Mouse (Mus musculus): ENCODE data around the gene Gm39115.

The Gm39115 gene

DNA sequence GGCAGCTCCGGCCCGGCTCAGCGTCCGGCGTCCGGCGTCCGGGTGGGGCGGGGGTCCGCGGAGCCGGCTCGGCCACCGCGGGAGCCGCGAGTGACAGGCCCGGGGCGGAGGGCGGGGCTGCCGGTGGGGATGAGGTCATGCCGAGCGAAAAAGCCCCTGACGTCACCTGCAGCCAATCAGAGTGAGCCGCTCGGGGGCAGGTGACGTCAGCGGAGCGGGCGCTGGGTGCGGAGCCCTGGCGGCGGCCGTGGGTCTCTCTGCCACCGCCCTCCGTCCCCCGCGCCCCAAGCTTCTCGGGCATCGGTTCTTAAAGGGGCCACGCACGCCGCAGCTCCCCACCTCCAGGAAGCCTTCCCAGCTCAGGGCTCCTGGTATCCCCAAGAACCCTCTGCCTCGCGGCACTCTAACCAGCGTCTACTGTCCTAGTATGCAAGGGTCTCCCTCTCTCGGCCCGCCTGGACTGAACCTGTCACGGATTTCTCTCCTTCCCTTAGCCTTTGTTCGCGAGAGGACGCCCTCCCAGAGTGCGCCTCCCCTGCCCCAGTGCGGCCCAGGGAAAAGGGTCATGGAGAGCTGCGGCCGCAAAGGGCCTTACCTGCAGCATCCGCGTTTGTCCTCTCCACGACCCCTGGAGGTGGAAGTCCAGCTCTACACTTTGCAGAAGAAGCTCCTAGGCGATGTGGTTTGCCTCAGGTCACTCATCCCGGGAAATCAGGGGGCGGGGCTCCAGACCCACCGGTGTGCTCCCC is 40.5 kb downstream of the Gm39115 start, which contains the start of gene Dusp8:
TSS of gene Dusp8 (minus strand) at position 661 of the 749 bp plus-strand sequence.
- DNase-seq (ENCODE audit: low spot score): peak; percentile 89

DNA sequence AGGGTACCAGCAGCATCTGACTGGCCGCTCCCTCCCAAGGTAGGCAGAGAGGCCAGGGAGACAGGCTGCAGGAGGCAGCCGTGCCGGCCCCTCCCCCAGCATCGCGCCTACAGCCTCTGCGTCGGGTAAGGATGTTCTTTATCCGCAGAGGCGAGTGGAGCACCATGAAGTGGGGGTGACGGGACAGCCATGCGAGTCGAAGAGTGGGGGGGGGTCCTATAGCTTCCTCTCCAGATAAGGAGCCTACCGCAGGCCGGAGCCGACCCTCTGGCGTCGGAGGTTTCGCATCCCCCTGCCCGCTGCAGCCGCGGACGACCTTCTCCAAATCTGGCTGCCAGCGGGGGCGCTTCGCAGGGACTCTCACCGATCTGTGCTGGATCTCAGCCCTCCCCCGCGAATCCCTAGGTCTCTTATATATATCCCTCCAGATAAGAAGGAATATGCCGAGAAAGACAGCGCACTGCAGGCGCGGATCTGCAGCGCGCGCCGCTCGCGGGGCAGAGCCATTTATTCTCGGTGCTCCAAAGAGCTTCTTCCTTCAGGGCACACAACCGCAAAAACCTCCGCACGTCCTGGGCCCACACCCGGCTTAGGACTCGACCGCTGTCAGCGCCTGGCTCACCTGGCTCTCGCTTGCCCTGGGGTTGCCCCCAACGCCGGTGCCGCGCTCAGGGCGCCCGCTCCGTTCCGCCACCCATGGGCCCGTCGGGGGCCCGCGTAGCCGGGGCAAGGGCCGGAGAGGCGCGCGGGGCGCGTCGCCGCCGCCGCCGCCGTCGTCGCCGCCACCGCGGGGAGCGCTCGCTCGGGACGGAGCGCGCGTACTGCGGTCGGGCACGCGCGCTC is 41.3 kb downstream of the Gm39115 start:
- no peak for DNase-seq (ENCODE audit: low spot score)

DNA sequence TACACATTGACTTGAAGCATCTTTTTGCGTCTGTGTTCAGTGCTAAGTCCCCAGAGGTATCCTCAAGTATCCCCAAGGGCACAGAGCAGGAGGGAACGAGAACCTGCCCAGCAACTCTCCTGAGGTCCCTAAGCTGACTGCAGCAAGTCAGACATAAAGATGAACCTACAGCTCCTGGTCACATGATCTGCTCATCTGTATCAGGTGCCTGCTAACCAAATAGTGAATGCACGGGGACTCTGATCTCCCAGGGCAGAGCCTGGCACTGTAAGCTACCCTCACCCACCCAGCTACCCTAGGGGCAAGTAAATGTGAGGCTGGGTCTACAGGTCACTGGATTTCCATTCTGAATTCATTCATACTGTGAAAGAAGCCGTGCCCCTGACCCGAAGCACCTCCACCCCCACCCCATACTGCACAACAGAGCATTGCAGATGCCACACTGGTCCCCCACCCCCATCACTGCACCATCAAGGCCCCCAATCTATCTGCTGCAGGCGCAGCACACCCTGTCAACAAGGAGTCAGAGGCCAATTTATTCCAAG is 42.1 kb downstream of the Gm39115 start:
- DNase-seq (ENCODE audit: low spot score): no peak

DNA sequence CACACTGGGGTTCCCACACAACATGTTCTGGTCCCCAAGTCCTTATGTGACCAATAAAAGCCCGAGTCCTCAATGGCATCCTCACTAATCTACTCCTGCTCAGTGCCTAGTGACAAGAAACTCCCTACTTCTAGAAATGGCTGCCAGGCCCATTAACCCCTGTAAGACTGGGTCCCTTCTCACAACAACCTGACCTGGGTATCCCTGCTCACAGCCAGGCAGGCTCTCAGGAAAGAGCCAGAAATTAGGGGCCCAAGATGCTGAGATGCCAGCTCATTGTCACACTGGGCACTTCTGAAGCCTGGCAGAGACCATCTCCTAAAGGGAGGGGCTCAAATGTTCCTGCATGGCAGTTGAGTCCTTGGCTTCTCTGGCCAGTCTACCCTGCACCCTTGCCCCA is 42.8 kb downstream of the Gm39115 start:
- no peak for DNase-seq (ENCODE audit: low spot score)

DNA sequence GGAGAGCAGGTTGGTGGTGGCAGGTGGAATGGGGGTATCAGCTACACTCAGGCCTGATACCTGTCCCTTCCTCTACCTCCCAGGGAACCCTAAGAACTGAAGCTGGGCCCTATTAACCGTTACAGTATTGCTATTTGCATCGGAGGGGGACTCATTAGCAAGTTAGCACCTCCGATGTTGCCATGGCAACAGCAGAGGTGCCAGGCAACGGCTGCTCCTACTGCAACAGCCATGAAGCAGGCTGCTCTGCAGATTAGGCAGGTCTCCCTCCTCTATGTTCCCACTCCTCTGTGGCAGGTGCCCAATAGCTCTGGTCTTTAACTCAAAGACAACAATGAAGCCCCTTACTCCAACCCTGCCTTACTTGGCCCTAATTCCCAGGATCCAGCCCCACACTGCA is 44.0 kb downstream of the Gm39115 start:
- no peak for DNase-seq (ENCODE audit: low spot score)

DNA sequence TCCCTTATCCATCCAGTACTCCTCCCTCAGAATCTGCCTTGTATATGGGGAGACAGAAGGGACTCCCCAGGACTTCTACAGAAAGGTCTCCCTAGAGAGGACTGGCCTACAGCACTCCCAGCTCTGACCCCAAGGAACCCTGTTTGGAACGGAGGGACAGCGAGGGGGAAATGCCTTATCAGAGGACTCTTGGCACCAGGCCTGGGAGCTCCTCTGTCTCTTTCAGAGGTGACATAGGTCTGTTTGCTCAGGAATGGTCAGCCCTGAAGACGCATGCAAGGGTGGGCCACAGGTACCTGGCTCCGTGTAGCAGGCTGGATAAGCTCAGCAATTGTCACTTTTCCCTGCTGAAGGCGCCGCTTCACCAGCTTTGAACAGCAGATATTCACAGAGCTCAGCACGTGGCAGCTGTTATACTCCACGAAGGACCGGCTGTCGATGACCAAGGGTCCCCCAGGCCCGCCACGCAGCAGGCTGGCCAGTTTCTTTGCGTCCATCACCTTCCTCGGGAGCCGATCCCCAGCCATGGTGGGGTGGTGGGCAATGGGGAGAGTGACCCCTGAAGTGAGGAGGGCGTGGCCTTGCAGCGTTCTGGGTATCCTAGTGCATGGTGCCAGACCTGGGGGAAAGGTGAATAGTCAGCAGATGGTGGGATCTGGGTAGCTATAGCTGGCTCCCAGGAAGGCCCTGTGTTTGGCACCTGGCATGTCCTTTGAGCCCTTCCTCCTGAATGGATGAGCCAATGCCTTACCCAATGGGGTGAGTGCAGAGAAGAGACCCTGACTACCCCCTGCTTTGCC is 46.0 kb downstream of the Gm39115 start:
- no peak for DNase-seq (ENCODE audit: low spot score)

DNA sequence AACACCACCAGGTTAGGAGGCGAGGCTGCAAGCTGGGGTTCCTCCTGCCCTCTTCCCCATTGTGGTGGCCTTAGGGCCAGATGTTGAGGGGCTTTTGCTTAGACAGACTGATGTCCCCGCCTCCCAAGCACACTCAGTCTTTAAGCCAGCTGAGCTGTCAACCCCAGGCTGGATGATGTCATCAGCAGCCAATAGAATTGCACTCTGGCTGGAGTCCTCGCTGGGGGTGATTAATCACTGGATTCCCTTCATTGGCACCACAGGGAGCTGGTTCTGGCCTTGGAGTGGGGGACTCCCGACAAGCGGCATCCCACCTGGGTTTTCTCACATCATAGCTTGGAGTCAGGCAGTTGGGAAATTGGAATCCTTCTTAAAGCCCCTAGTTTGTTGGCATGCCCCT is 46.9 kb downstream of the Gm39115 start:
- peak; percentile 77 for DNase-seq (ENCODE audit: low spot score)

DNA sequence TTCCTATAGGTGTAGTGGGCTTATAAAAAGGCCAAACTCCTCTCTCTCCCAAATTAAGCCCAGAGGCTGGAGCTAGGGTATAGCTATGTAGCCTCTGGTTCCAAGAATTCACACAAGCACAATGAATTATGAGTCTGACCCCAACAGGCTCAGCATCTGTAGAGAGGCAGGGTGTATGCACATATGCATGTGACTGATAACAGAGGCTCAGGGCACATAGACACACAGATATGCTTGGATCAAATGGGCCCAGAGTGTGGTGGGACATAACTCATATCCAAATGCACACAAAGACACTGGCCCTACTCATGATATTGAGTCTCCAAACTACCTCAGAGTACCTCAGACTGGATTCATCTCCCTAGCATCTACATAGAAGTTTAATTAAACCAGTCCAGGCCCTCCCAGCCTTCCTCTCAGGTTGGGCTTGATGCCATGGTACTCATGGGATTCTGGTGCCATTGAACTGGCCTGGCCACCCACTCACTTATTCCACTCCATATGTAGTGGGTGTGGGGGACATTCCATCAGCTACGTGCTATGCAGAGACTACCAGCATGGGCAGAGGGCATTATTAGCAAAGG is 48.7 kb downstream of the Gm39115 start:
- DNase-seq (ENCODE audit: low spot score): peak; percentile 89

DNA sequence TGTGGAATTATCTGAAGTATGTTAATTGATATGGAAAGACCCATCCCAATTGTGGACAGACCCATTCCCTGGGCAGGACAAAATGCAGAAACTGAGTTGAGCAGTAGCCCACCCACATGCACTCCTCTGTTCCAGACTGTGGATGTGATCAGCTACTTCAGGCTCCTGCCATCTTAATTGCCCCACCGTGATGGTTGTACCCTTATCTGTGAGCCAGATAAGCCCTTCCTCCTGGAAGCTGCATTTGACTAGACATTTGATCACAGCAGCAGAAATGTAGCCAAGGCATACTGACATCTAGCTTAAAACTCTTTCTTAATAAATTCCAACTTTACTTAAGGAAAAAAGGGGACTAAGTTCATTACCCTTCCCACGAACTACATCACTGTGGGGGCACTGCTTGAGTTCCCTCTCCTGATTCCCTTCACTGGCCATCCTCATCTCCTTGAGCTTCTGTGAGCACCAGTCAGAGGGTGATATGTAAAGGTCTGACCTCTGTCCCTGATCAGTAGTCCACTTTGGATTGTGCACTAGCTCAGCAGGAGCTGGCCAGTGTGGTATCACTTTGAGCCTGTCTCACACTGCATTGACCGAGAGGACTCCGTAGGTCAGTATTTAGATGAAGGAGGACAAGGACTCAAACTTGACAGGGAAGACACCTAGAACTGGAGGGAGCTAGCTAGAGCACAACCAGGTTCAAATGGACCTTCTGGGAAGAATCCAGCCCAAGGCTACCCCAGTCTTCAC is 49.5 kb downstream of the Gm39115 start:
- no peak for DNase-seq (ENCODE audit: low spot score)

All from c-Kit-positive CD71-positive TER-119-positive erythroid progenitor cells, embryonic 14.5 days (primary cell).